Mouse (Mus musculus): ENCODE measurements around the gene Dyrk1a. TPM values are rescaled to one million over a fixed set of nuclear protein-coding genes. Genes with fewer than 3 reads are reported as not detected.
A peak's percentile ranks its signal among the peaks of the same experiment; 100 is the strongest.

Gene Dyrk1a
- polyA plus RNA-seq, 1 experiment from 2014 or later = 8.6 TPM

GRCm38 (mm10) chr16:94649861-94650260, 80.1 kb downstream of the Dyrk1a start:
- H3K4me1 ChIP-seq (replicated peaks; ENCODE audit: insufficient read depth, low read length) = no peaks in the 10 kb centered on the region
- WGBS = 76% methylated on average over 3 of the region's 3 CpGs
- no peak overlapping the region for H3K27ac ChIP-seq
- TF ChIP-seq CTCF (IDR thresholded peaks at IDR 0.05; ENCODE audit: low read depth) = no peak
- 0 out of 2 replicates have a peak, but pooled peaks cover 3% of the 10 kb centered on the region for H3K36me3 ChIP-seq (ENCODE audit: insufficient read depth, low read length)
- H3K27me3 ChIP-seq (ENCODE audit: insufficient read depth, low read length) = no peaks in the 10 kb centered on the region
- no peak for DNase-seq (ENCODE audit: low spot score)
- H3K4me3 ChIP-seq (replicated peaks; ENCODE audit: low read depth, low read length) = no peak overlapping the region
- H3K4me2 ChIP-seq (ENCODE audit: low read length) = no peak overlapping the region
- no peaks in the 10 kb centered on the region for H3K9me3 ChIP-seq (replicated peaks; ENCODE audit: low read length)
- H3K9ac ChIP-seq (ENCODE audit: low read depth, low read length) = no peak overlapping the region
- ATAC-seq (replicated peaks; ENCODE audit: low FRiP score, low read depth) = no peak

GRCm38 (mm10) chr16:94652091-94652713, 82.4 kb downstream of the Dyrk1a start:
- Histone ChIP-seq H3K9me3 (replicated peaks; ENCODE audit: low read length) (no peaks in the 10 kb centered on the region), H3K4me1 (replicated peaks; ENCODE audit: insufficient read depth, low read length) (no peaks in the 10 kb centered on the region), H3K4me2 (ENCODE audit: low read length) (no peak overlapping the region), H3K27ac (0 out of 2 replicates have a peak overlapping the region, but pooled peaks have one; percentile 15), H3K4me3 (replicated peaks; ENCODE audit: low read depth, low read length) (no peak overlapping the region), H3K9ac (ENCODE audit: low read depth, low read length) (no peak overlapping the region), H3K36me3 (ENCODE audit: insufficient read depth, low read length) (0 out of 2 replicates have a peak, but pooled peaks cover 3% of the 10 kb centered on the region), H3K27me3 (ENCODE audit: insufficient read depth, low read length) (no peaks in the 10 kb centered on the region)
- ATAC-seq (replicated peaks; ENCODE audit: low FRiP score, low read depth) (no peak), DNase-seq (ENCODE audit: low spot score) (no peak)
- WGBS = 60% methylated on average over 4 of the region's 4 CpGs
- TF ChIP-seq CTCF (IDR thresholded peaks at IDR 0.05; ENCODE audit: low read depth) = no peak

- TF ChIP-seq CTCF (IDR thresholded peaks at IDR 0.05; ENCODE audit: low read depth) = no peak
- DNase-seq (ENCODE audit: low spot score) (no peak), ATAC-seq (replicated peaks; ENCODE audit: low FRiP score, low read depth) (no peak)
Measured at GRCm38 (mm10) chr16:94655083-94655482, 85.3 kb downstream of the Dyrk1a start.

GRCm38 (mm10) chr16:94656891-94657290, 87.1 kb downstream of the Dyrk1a start:
- 65% methylated on average over 7 of the region's 7 CpGs for WGBS

More at GRCm38 (mm10) chr16:94655083-94655482, 85.3 kb downstream of the Dyrk1a start:
- no peak overlapping the region for H3K27ac ChIP-seq
- H3K4me3 ChIP-seq (replicated peaks; ENCODE audit: low read depth, low read length) = no peak overlapping the region
- H3K36me3 ChIP-seq (ENCODE audit: insufficient read depth, low read length) = no peaks in the 10 kb centered on the region
- H3K4me1 ChIP-seq (replicated peaks; ENCODE audit: insufficient read depth, low read length) = no peaks in the 10 kb centered on the region
- H3K27me3 ChIP-seq (ENCODE audit: insufficient read depth, low read length) = no peaks in the 10 kb centered on the region
- WGBS = 51% methylated on average over 6 of the region's 6 CpGs
- H3K4me2 ChIP-seq (ENCODE audit: low read length) = no peak overlapping the region
- no peak overlapping the region for H3K9ac ChIP-seq (ENCODE audit: low read depth, low read length)
- no peaks in the 10 kb centered on the region for H3K9me3 ChIP-seq (replicated peaks; ENCODE audit: low read length)

GRCm38 (mm10) chr16:94659394-94659793, 89.6 kb downstream of the Dyrk1a start:
- Histone ChIP-seq H3K9ac (ENCODE audit: low read depth, low read length) (no peak overlapping the region), H3K27me3 (ENCODE audit: insufficient read depth, low read length) (no peaks in the 10 kb centered on the region), H3K9me3 (replicated peaks; ENCODE audit: low read length) (no peaks in the 10 kb centered on the region), H3K4me3 (replicated peaks; ENCODE audit: low read depth, low read length) (no peak overlapping the region), H3K4me2 (ENCODE audit: low read length) (no peak overlapping the region), H3K36me3 (ENCODE audit: insufficient read depth, low read length) (no peaks in the 10 kb centered on the region), H3K4me1 (replicated peaks; ENCODE audit: insufficient read depth, low read length) (no peaks in the 10 kb centered on the region), H3K27ac (no peak overlapping the region)
- DNase-seq (ENCODE audit: low spot score) (no peak), ATAC-seq (replicated peaks; ENCODE audit: low FRiP score, low read depth) (no peak)
- no peak for TF ChIP-seq CTCF (IDR thresholded peaks at IDR 0.05; ENCODE audit: low read depth)
- 90% methylated on average over 7 of the region's 7 CpGs for WGBS

More at GRCm38 (mm10) chr16:94656891-94657290, 87.1 kb downstream of the Dyrk1a start:
- no peak overlapping the region for H3K4me2 ChIP-seq (ENCODE audit: low read length)
- H3K27me3 ChIP-seq (ENCODE audit: insufficient read depth, low read length) = no peaks in the 10 kb centered on the region
- TF ChIP-seq CTCF (IDR thresholded peaks at IDR 0.05; ENCODE audit: low read depth) = no peak
- no peak for DNase-seq (ENCODE audit: low spot score)
- H3K4me3 ChIP-seq (replicated peaks; ENCODE audit: low read depth, low read length) = no peak overlapping the region
- H3K4me1 ChIP-seq (replicated peaks; ENCODE audit: insufficient read depth, low read length) = no peaks in the 10 kb centered on the region
- ATAC-seq (replicated peaks; ENCODE audit: low FRiP score, low read depth) = no peak
- no peak overlapping the region for H3K9ac ChIP-seq (ENCODE audit: low read depth, low read length)
- H3K27ac ChIP-seq = no peak overlapping the region
- no peaks in the 10 kb centered on the region for H3K36me3 ChIP-seq (ENCODE audit: insufficient read depth, low read length)
- no peaks in the 10 kb centered on the region for H3K9me3 ChIP-seq (replicated peaks; ENCODE audit: low read length)

GRCm38 (mm10) chr16:94660221-94660620, 90.4 kb downstream of the Dyrk1a start:
- DNase-seq (ENCODE audit: low spot score) = no peak
- no peak for TF ChIP-seq CTCF (IDR thresholded peaks at IDR 0.05; ENCODE audit: low read depth)
- no peaks in the 10 kb centered on the region for H3K4me1 ChIP-seq (replicated peaks; ENCODE audit: insufficient read depth, low read length)
- H3K9ac ChIP-seq (ENCODE audit: low read depth, low read length) = no peak overlapping the region
- WGBS = 91% methylated on average over 8 of the region's 8 CpGs
- no peaks in the 10 kb centered on the region for H3K9me3 ChIP-seq (replicated peaks; ENCODE audit: low read length)
- H3K36me3 ChIP-seq (ENCODE audit: insufficient read depth, low read length) = 0 out of 2 replicates have a peak, but pooled peaks cover 3% of the 10 kb centered on the region
- no peak overlapping the region for H3K27ac ChIP-seq
- H3K4me3 ChIP-seq (replicated peaks; ENCODE audit: low read depth, low read length) = no peak overlapping the region
- H3K4me2 ChIP-seq (ENCODE audit: low read length) = no peak overlapping the region
- no peaks in the 10 kb centered on the region for H3K27me3 ChIP-seq (ENCODE audit: insufficient read depth, low read length)
- no peak for ATAC-seq (replicated peaks; ENCODE audit: low FRiP score, low read depth)
